Mouse (Mus musculus): Measurements from ENCODE around the gene Dhx35.

The Dhx35 gene

GRCm38 (mm10) chr2:158889201-158889600 lies 94.6 kb downstream of the Dhx35 start:
- DNase-seq (ENCODE audit: low read depth in 1 of 2, low spot score in 2 of 2), result no peak

GRCm38 (mm10) chr2:158891319-158891718 lies 96.7 kb downstream of the Dhx35 start:
- DNase-seq (ENCODE audit: low read depth in 1 of 2, low spot score in 2 of 2), result no peak

- DNase-seq (ENCODE audit: low read depth in 1 of 2, low spot score in 2 of 2), result no peak
Observed at GRCm38 (mm10) chr2:158893171-158893853, 98.7 kb downstream of the Dhx35 start.

GRCm38 (mm10) chr2:158898469-158899196 lies 104.0 kb downstream of the Dhx35 start:
- DNase-seq (ENCODE audit: low read depth in 1 of 2, low spot score in 2 of 2), result no peak
